Mouse (Mus musculus) midbrain, postnatal 0 days (tissue): ENCODE data around the gene U90926. TPM values are rescaled to one million over a fixed set of nuclear protein-coding genes. Genes with fewer than 3 reads are reported as not detected.
A peak's percentile ranks its signal among the peaks of the same experiment; 100 is the strongest.
"Not testable (repeated sequence)": the region's sequence is repeated elsewhere in the genome, so short reads cannot be mapped to it uniquely, and the experiment has no call there.

Experiments
- ATAC-seq: fragments of 200-750 bp; cut with Nextera tagmentation; 2 replicates; pipeline ENCODE4 v1.8.0; 2017; ENCODE audit warnings: moderate number of reproducible peaks, mild to moderate bottlenecking, moderate TSS enrichment, moderate library complexity; ENCODE audit not compliant: low FRiP score
- DNase-seq: peaks from one replicate; pipeline ENCODE4 v3.0.0-alpha.2; 2015; ENCODE audit warnings: low spot score
- H3K27ac ChIP-seq: fragments of 300-500 bp; sonication (generic); 2 replicates; pipeline ENCODE4 v1.5.1; 2014; ENCODE audit warnings: low read depth, mild to moderate bottlenecking, low read length, mixed read lengths
- H3K27me3 ChIP-seq: fragments of 300-500 bp; sonication (generic); 2 replicates; pipeline ENCODE4 v1.6.1; 2014; ENCODE audit warnings: low read length, control low read depth, mixed read lengths; ENCODE audit not compliant: insufficient read depth
- H3K36me3 ChIP-seq: fragments of 300-500 bp; sonication (generic); 2 replicates; pipeline ENCODE4 v1.6.1; 2014; ENCODE audit warnings: low read length, control low read depth, mixed read lengths; ENCODE audit not compliant: insufficient read depth
- H3K4me1 ChIP-seq: fragments of 300-500 bp; sonication (generic); 2 replicates; pipeline ENCODE4 v1.6.1; 2014; ENCODE audit warnings: mild to moderate bottlenecking, control low read depth, antibody characterized with exemption, low read length, mixed read lengths; ENCODE audit not compliant: insufficient read depth
- H3K4me2 ChIP-seq: fragments of 300-500 bp; sonication (generic); 2 replicates; pipeline ENCODE4 v1.6.1; 2014; ENCODE audit warnings: low read depth, mild to moderate bottlenecking, low read length, mixed read lengths; ENCODE audit not compliant: poor library complexity, severe bottlenecking
- H3K4me3 ChIP-seq: fragments of 300-500 bp; sonication (generic); 2 replicates; pipeline ENCODE4 v1.5.1; 2014; ENCODE audit warnings: low read depth, mild to moderate bottlenecking, low read length, moderate library complexity
- H3K9ac ChIP-seq: fragments of 300-500 bp; sonication (generic); replicated peaks from 2 replicates; pipeline ENCODE4 v1.6.1; 2014; ENCODE audit warnings: mild to moderate bottlenecking, low read length, moderate library complexity, mixed read lengths; ENCODE audit not compliant: poor library complexity, severe bottlenecking
- H3K9me3 ChIP-seq: fragments of 300-500 bp; sonication (generic); 2 replicates; pipeline ENCODE4 v1.6.1; 2016; ENCODE audit warnings: low read length, control low read depth
- CTCF ChIP-seq: IDR thresholded peaks from 2 replicates; pipeline ENCODE4 v1.5.1; 2016; ENCODE audit warnings: antibody characterized with exemption, mild to moderate bottlenecking
- WGBS: fragments of 180-500 bp; shearing (Covaris S2); extraction: QIAGEN DNeasy Blood & Tissue Kit; methylation state at CpG from one replicate; pipeline ENCODE4 v1.1.7; 2014; 5-methylcytosine and 5-hydroxymethylcytosine counted together
- polyA plus RNA-seq: library from polyadenylated mRNA; unstranded; fragments of >200 nt; fragmentation: Nextera tagmentation; extraction: Ambion mirVana; gene quantifications from 2 replicates; pipeline ENCODE4 v1.2.1, GENCODE M21; 2015
- total RNA-seq: library from RNA; depleted of rRNA; stranded (reverse); fragments of >200 nt; gene quantifications from 2 replicates; pipeline ENCODE4 v1.2.3, GENCODE M21; 2014; rRNA removed

The U90926 gene
- total and polyA plus RNA-seq, 2 experiments from 2014 or later: not detected

- no peak for TF ChIP-seq CTCF
- Histone ChIP-seq H3K36me3 (peaks cover 58% of the 10 kb centered on the region), H3K9me3 (no peaks in the 10 kb centered on the region), H3K27me3 (no peaks in the 10 kb centered on the region), H3K4me2 (no peak overlapping the region), H3K27ac (peak overlapping the region; percentile 38), H3K4me3 (no peak overlapping the region), H3K4me1 (no peaks in the 10 kb centered on the region), H3K9ac (no peak overlapping the region)
- WGBS: 53% methylated on average over 15 of the region's 15 CpGs
- peak; percentile 53 for ATAC-seq
- no peak for DNase-seq
These were observed 18.1 kb downstream of the U90926 start for GRCm38 (mm10) chr5:92196895-92197811.

- not testable (repeated sequence) for H3K4me1 ChIP-seq, ATAC-seq, H3K27me3 ChIP-seq, H3K9me3 ChIP-seq, H3K27ac ChIP-seq, H3K4me3 ChIP-seq, H3K9ac ChIP-seq, H3K4me2 ChIP-seq
- peak; percentile 83 for TF ChIP-seq CTCF
- peaks cover 45% of the 10 kb centered on the region for H3K36me3 ChIP-seq
- peak; percentile 69 for DNase-seq
- 42% methylated on average over 2 of the region's 2 CpGs for WGBS
These were observed 19.5 kb downstream of the U90926 start for GRCm38 (mm10) chr5:92195716-92196115.

DNA sequence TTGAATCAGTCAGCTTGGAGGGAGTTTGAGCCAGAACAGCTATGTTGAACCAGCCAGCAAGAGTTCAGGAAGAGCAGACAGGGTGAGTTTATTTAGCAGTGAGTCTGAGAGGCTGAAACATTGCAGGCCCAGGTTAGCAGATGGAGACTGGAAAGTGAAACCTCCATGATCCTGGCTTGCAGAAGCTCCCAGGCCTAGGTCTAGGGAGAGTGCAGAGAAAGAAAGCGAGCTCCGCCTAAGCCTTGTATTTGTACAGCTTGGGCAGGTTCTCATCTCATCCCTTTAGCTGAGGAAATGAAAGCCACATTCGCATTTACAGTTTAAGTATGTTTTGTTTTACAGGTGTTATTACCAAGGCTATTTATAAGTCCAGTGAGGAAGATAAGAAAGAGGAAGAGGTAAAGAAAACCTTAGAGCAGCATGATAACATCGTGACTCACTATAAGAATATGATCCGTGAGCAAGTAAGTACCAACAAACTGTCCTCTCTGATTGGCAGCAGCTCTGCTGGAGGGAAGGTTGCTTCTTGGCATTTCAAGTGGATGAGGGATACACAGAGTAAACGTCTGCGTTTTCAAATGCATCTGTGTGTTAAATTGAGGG lies 26.2 kb downstream of the U90926 start:
- H3K9me3 ChIP-seq: no peaks in the 10 kb centered on the region
- no peak overlapping the region for H3K27ac ChIP-seq
- ATAC-seq (no peak), DNase-seq (no peak)
- no peaks in the 10 kb centered on the region for H3K4me1 ChIP-seq
- no peak overlapping the region for H3K4me2 ChIP-seq
- WGBS: 97% methylated on average over 7 of the region's 7 CpGs
- H3K9ac ChIP-seq: no peak overlapping the region
- H3K27me3 ChIP-seq: no peaks in the 10 kb centered on the region
- H3K36me3 ChIP-seq: peaks cover 37% of the 10 kb centered on the region
- TF ChIP-seq CTCF: no peak
- H3K4me3 ChIP-seq: no peak overlapping the region

- no peaks in the 10 kb centered on the region for H3K9me3 ChIP-seq
- no peaks in the 10 kb centered on the region for H3K27me3 ChIP-seq
- peaks cover 33% of the 10 kb centered on the region for H3K36me3 ChIP-seq
- no peak overlapping the region for H3K27ac ChIP-seq
- H3K4me1 ChIP-seq: no peaks in the 10 kb centered on the region
- H3K4me3 ChIP-seq: no peak overlapping the region
- H3K4me2 ChIP-seq: no peak overlapping the region
- no peak for TF ChIP-seq CTCF
- DNase-seq: no peak
- ATAC-seq: no peak
- no peak overlapping the region for H3K9ac ChIP-seq
- 91% methylated on average over 8 of the region's 8 CpGs for WGBS
These were observed 32.0 kb downstream of the U90926 start for GRCm38 (mm10) chr5:92183071-92183830.

GRCm38 (mm10) chr5:92165976-92166375 lies 49.2 kb downstream of the U90926 start:
- TF ChIP-seq CTCF: no peak
- Histone ChIP-seq H3K4me1 (no peaks in the 10 kb centered on the region), H3K9ac (no peak overlapping the region), H3K9me3 (no peaks in the 10 kb centered on the region), H3K27ac (no peak overlapping the region), H3K27me3 (no peaks in the 10 kb centered on the region), H3K36me3 (peaks cover 27% of the 10 kb centered on the region), H3K4me3 (no peak overlapping the region), H3K4me2 (no peak overlapping the region)
- WGBS: 94% methylated on average over 6 of the region's 6 CpGs
- ATAC-seq (no peak), DNase-seq (no peak)

Other genes with a start within 250 kb of the U90926 start
- 0.38 and 0.55 TPM in 2 replicates for gene Odaph, start 227.9 kb downstream of the U90926 start, total RNA-seq
- 0.35 and 0.38 TPM in 2 replicates for gene Odaph, start 227.9 kb downstream of the U90926 start, polyA plus RNA-seq
- gene Cdkl2, start 171.5 kb downstream of the U90926 start, total RNA-seq: 20.3 and 26.1 TPM in 2 replicates
- gene Cdkl2, start 171.5 kb downstream of the U90926 start, polyA plus RNA-seq: 32.4 and 33.8 TPM in 2 replicates
- 167 and 221 TPM in 2 replicates for gene G3bp2, start 131.7 kb downstream of the U90926 start, total RNA-seq
- 280 and 303 TPM in 2 replicates for gene G3bp2, start 131.7 kb downstream of the U90926 start, polyA plus RNA-seq
- 22.4 and 23.6 TPM in 2 replicates for gene Uso1, start 77.5 kb downstream of the U90926 start, total RNA-seq
- gene Uso1, start 77.5 kb downstream of the U90926 start, polyA plus RNA-seq: 25.9 and 27.0 TPM in 2 replicates
- gene Ppef2, start 40.9 kb upstream of the U90926 start, total RNA-seq: 0.60 and 2.3 TPM in 2 replicates
- gene Ppef2, start 40.9 kb upstream of the U90926 start, polyA plus RNA-seq: 0.47 and 0.66 TPM in 2 replicates
- 23.5 and 28.7 TPM in 2 replicates for gene Naaa, start 62.8 kb upstream of the U90926 start, total RNA-seq
- gene Naaa, start 62.8 kb upstream of the U90926 start, polyA plus RNA-seq: 20.0 and 23.1 TPM in 2 replicates
- 33.1 and 38.7 TPM in 2 replicates for gene Sdad1, start 95.1 kb upstream of the U90926 start, total RNA-seq
- 27.2 and 33.2 TPM in 2 replicates for gene Sdad1, start 95.1 kb upstream of the U90926 start, polyA plus RNA-seq
- not detected in 2 replicates for gene Cxcl9, start 112.7 kb upstream of the U90926 start, total RNA-seq
- not detected in 2 replicates for gene Cxcl9, start 112.7 kb upstream of the U90926 start, polyA plus RNA-seq
- gene Art3, start 116.4 kb upstream of the U90926 start, total RNA-seq: 4.2 and 4.7 TPM in 2 replicates
- gene Art3, start 116.4 kb upstream of the U90926 start, polyA plus RNA-seq: 5.5 and 7.1 TPM in 2 replicates
- gene Cxcl10, start 133.5 kb upstream of the U90926 start, total RNA-seq: not detected in 2 replicates
- gene Cxcl10, start 133.5 kb upstream of the U90926 start, polyA plus RNA-seq: 0.28 TPM in 1 of 2 replicates, not detected in the other
- 91.8 and 145 TPM in 2 replicates for gene Nup54, start 219.8 kb upstream of the U90926 start, total RNA-seq
- gene Nup54, start 219.8 kb upstream of the U90926 start, polyA plus RNA-seq: 52.1 and 52.6 TPM in 2 replicates